Mouse (Mus musculus) fat pad, adult 2 months (tissue): ENCODE data around the gene Gm20822.
"Not testable (repeated sequence)": the region's sequence is repeated elsewhere in the genome, so short reads cannot be mapped to it uniquely, and the experiment has no call there.

ENCODE experiments used
- DNase-seq: peaks from one replicate; pipeline ENCODE4 v3.0.0-alpha.2; 2011; ENCODE audit warnings: low read depth, low spot score; ENCODE audit errors: extremely low read depth

Gene Gm20822

DNA sequence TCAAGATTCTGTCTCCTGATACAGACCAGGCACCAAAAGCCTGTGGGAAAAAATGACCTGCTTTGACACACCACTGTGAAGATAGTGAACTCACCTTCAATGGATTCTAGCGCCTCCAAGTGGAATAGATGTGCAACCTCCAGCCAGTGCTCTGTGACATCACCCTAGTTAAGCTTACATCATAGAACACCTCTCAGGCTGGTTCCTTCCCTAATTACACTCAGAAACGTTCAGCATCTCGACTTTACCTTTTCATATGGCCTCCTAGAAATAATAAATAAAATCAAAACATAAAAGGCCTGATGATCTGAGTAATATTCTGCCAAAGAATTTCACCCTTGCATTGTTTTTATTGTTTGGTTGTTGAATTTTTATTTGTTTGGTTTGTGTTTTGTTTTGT lies at the start of gene Gm20822:
Gene Gm20822, minus strand, starts transcription at position 101 of the 400 bp plus-strand sequence.
- DNase-seq: not testable (repeated sequence)
